ENCODE assay signal across 22 mouse cellular contexts in the genomic region with DNA sequence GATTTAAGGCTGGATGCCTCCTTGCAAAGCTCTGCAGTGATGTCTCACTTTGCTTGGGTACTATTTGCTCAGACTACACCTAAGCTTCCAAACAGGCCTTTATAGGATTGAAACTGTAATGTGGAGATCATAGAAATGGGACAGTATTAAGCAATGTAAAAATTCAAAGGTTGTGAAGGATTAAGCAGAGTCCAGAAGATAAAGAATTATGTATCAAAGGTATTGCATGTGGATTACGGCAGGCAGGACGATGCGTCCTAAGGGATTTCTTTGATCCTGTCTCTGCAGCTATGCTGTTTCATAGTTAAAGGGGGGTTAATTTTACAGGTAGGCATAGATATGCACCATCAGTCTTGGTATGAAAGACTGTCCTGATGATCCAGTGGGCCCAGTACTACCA. TPM values are rescaled to one million over a fixed set of nuclear protein-coding genes. Genes with fewer than 3 reads are reported as not detected.
DNase-seq lines count a peak whose midpoint lies in the region.
"Had no signal": no experiment of that assay in that cellular context is flagged by ENCODE, and none has a peak within 500 bp of the region (broad histone marks: within the 10 kb centered on the region; RNA-seq: fewer than 3 reads in every experiment).

No protein-coding gene starts in this region.

- 91% methylated on average over 3 of the region's 3 CpGs for WGBS in heart, embryonic 10.5 days
- WGBS in embryonic facial prominence, embryonic 10.5 days: 96% methylated on average over 3 of the region's 3 CpGs

- H3K27me3 ChIP-seq in heart, embryonic 10.5 days (ENCODE audit: insufficient read depth, poor library complexity, severe bottlenecking): no peaks in the 10 kb centered on the region
- H3K27me3 ChIP-seq in embryonic facial prominence, embryonic 10.5 days (replicated peaks; ENCODE audit: low read depth, poor library complexity, severe bottlenecking): no peaks in the 10 kb centered on the region
- H3K27me3 ChIP-seq: CH12.LX, Patski had no signal

- DNase-seq in heart, adult 11 months: peak; percentile 22
- DNase-seq in heart, postnatal 14 days: no peak
- DNase-seq in heart, embryonic 10.5 days (ENCODE audit: low spot score): peak; percentile 4
- DNase-seq in heart, postnatal 4 days: no peak
- peak; percentile 62 for DNase-seq in fat pad, adult 2 months (ENCODE audit: extremely low read depth, low read depth, low spot score)
- peak; percentile 51 for DNase-seq in gonadal fat pad, adult 2 months (ENCODE audit: low read depth)
- DNase-seq in layer of hippocampus, adult 9-10 months (ENCODE audit: low spot score): no peak
- DNase-seq in embryonic facial prominence, embryonic 10.5 days (ENCODE audit: low spot score): no peak
- DNase-seq: adrenal gland, adult 2 months; adrenal gland, adult 8-10 months; adrenal gland, postnatal 10 days; adrenal gland, postnatal 14 days; adrenal gland, postnatal 25 days; adrenal gland, postnatal 36 days; B cell, adult 2 months; cerebellum, adult 11 months; cerebellum, adult 11-12 months had no signal

- intact Hi-C loops in heart, postnatal 14 days (cut with DNase I): no loop called here

- H3K27ac ChIP-seq in heart, embryonic 10.5 days: no peak overlapping the region
- H3K27ac ChIP-seq in embryonic facial prominence, embryonic 10.5 days (replicated peaks): no peak overlapping the region

- H3K36me3 ChIP-seq in heart, embryonic 10.5 days: peaks cover 33% of the 10 kb centered on the region
- H3K36me3 ChIP-seq in embryonic facial prominence, embryonic 10.5 days (replicated peaks): peaks cover 46% of the 10 kb centered on the region

- no peaks in the 10 kb centered on the region for H3K9me3 ChIP-seq in heart, embryonic 10.5 days
- no peaks in the 10 kb centered on the region for H3K9me3 ChIP-seq in embryonic facial prominence, embryonic 10.5 days
- H3K9me3 ChIP-seq: G1E had no signal

- no peak overlapping the region for H3K4me3 ChIP-seq in heart, embryonic 10.5 days
- no peak overlapping the region for H3K4me3 ChIP-seq in embryonic facial prominence, embryonic 10.5 days

- peaks cover 11% of the 10 kb centered on the region for H3K4me1 ChIP-seq in heart, embryonic 10.5 days
- H3K4me1 ChIP-seq in embryonic facial prominence, embryonic 10.5 days: peaks cover 9% of the 10 kb centered on the region

RNA-seq across cellular contexts. Expression of gene Cdadc1, which starts 5.2 kb away (rescaled TPM):
- 10 to 100 TPM; 36.8 to 42.9 TPM for total RNA-seq in heart, postnatal 14 days (2021)
- 25.7 and 28.0 TPM in 2 replicates for polyA plus RNA-seq in heart, embryonic 10.5 days (2016; fragmentation: Nextera tagmentation; extraction: Ambion mirVana)
- 10 to 100 TPM; 28.8 to 30.0 TPM for total RNA-seq in heart, postnatal 4 days (2021)
- 5.0 and 9.4 TPM in 2 replicates for polyA plus RNA-seq in gonadal fat pad, adult 2 months (2012; rRNA removed)
- polyA plus RNA-seq in embryonic facial prominence, embryonic 10.5 days (2016; fragmentation: Nextera tagmentation; extraction: Ambion mirVana): 24.7 and 28.9 TPM in 2 replicates

RNA-seq across cellular contexts. Expression of gene Shisa2, which starts 32.5 kb away (rescaled TPM):
- 1 to 10 TPM in 1 of 2 experiments, under 1 TPM in 1; 0.59 to 1.4 TPM for total RNA-seq in heart, postnatal 14 days (2021)
- 9.4 and 23.6 TPM in 2 replicates for polyA plus RNA-seq in heart, embryonic 10.5 days (2016; fragmentation: Nextera tagmentation; extraction: Ambion mirVana)
- total RNA-seq in heart, postnatal 4 days (2021): 1 to 10 TPM; 2.4 TPM
- polyA plus RNA-seq in gonadal fat pad, adult 2 months (2012; rRNA removed): 19.0 and 24.7 TPM in 2 replicates
- 26.1 and 29.8 TPM in 2 replicates for polyA plus RNA-seq in embryonic facial prominence, embryonic 10.5 days (2016; fragmentation: Nextera tagmentation; extraction: Ambion mirVana)
- total RNA-seq: MEL had no signal
- polyA plus RNA-seq: CD4-positive, CD25-positive, alpha-beta regulatory T cell, adult 4 months; Patski had no signal

Comparison
In these comparisons a context has a peak if more than half of its experiments do, and no peak if none do; other contexts are left out.
1. DNase-seq: peak in heart, adult 11 months (single experiment), heart, embryonic 10.5 days (single experiment), fat pad, adult 2 months (single experiment) and gonadal fat pad, adult 2 months (single experiment); none in heart, postnatal 14 days (0 of 2), heart, postnatal 4 days (single experiment), layer of hippocampus, adult 9-10 months (single experiment) and embryonic facial prominence, embryonic 10.5 days (single experiment).